Mouse (Mus musculus): ENCODE measurements at regions not wholly inside any gene's neighbourhood (a gene's known extent, or its start where the extent isn't known, plus 50 kb on each side); places are given as distances from the start of the nearest gene placed in this dataset.

DNA sequence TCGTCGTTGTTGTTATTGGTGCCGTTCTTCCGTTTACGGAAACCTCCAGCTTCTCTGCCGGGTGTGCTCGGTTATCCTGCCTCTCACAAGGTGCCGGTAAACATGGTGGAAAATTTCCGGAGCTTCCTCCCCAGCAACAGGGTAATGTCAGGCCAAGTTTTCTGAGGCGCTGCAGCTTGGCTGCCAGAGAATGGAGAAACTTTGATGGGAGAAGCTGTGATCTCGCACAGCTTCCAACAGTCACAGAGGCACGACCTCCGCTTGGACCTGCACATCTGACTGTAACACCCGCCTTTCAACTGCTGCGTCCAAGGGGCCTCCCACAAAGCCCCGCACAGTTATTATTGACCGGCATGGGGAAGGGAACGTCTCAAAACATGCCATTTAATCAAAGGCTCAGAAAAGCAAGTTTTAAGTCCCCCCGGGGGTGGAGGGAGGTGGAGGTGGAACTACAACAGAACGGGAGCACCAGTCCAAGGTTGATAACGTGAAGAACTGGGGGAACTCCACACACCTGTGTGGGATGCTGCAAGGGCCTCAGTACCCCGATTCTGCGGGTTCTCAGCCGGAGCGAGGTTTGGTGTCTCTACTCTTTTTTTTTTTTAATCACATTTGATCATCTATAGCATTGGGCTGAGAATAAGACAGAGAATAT is 299.1 kb downstream of the Vrk1 start:
- no peak for TF ChIP-seq GATA1 (IDR thresholded peaks at IDR 0.05; ENCODE audit: low read depth, low read length)
- TF ChIP-seq RAD21 (IDR thresholded peaks at IDR 0.05; ENCODE audit: low read depth, low read length), result no peak
- TF ChIP-seq ZNF384 (IDR thresholded peaks at IDR 0.05; ENCODE audit: low read depth, low read length), result no peak
- TF ChIP-seq MAFK (IDR thresholded peaks at IDR 0.05; ENCODE audit: borderline replicate concordance, low read depth, low read length), result no peak
- TF ChIP-seq GABPA (IDR thresholded peaks at IDR 0.05; ENCODE audit: low read depth, low read length), result no peak
- TF ChIP-seq USF1 (IDR thresholded peaks at IDR 0.05; ENCODE audit: low read depth, low read length), result no peak
- TF ChIP-seq HCFC1 (IDR thresholded peaks at IDR 0.05; ENCODE audit: low read depth, low read length), result no peak
- TF ChIP-seq E2F4 (IDR thresholded peaks at IDR 0.05; ENCODE audit: borderline replicate concordance, low read depth, low read length), result no peak
- TF ChIP-seq NRF1 (IDR thresholded peaks at IDR 0.05; ENCODE audit: insufficient read depth, low read depth, low read length, poor library complexity, severe bottlenecking), result no peak
- no peak for TF ChIP-seq RCOR1 (IDR thresholded peaks at IDR 0.05; ENCODE audit: low read depth, low read length)
- no peak for TF ChIP-seq MAX (IDR thresholded peaks at IDR 0.05; ENCODE audit: low read length)
- no peak for TF ChIP-seq USF2 (IDR thresholded peaks at IDR 0.05; ENCODE audit: borderline replicate concordance in 1 of 2, insufficient read depth in 1 of 2, low read depth in 1 of 2, low read length in 2 of 2)
- no peak for TF ChIP-seq NELFE (IDR thresholded peaks at IDR 0.05; ENCODE audit: low read depth, low read length)
- TF ChIP-seq POLR2AphosphoS5 (IDR thresholded peaks at IDR 0.05; ENCODE audit: borderline replicate concordance, low read depth, low read length), result no peak
- no peak for TF ChIP-seq MAZ (IDR thresholded peaks at IDR 0.05; ENCODE audit: low read depth, low read length)
- TF ChIP-seq MYB (IDR thresholded peaks at IDR 0.05; ENCODE audit: low read depth, low read length), result no peak
- no peak for TF ChIP-seq CHD2 (IDR thresholded peaks at IDR 0.05; ENCODE audit: low read length)
- TF ChIP-seq MXI1 (IDR thresholded peaks at IDR 0.05; ENCODE audit: low read depth, low read length), result no peak
- no peak for TF ChIP-seq TBP (IDR thresholded peaks at IDR 0.05; ENCODE audit: low read depth, low read length)
- TF ChIP-seq TCF12 (IDR thresholded peaks at IDR 0.05; ENCODE audit: low read depth, low read length), result no peak
- no peaks in the 10 kb centered on the region for H3K27me3 ChIP-seq (ENCODE audit: control insufficient read depth in 1 of 2, insufficient read depth in 2 of 2, low read length in 2 of 2)
- H3K9me3 ChIP-seq (replicated peaks; ENCODE audit: insufficient read depth, low read length), result no peaks in the 10 kb centered on the region
- no peak for DNase-seq (ENCODE audit: low read depth, low spot score)
- no peaks in the 10 kb centered on the region for H3K79me2 ChIP-seq (ENCODE audit: control insufficient read depth, insufficient read depth, low read length, poor library complexity)
- H3K27ac ChIP-seq (ENCODE audit: control insufficient read depth, low read depth, low read length), result no peak overlapping the region
- H3K9ac ChIP-seq (ENCODE audit: control insufficient read depth, low read depth, low read length, poor library complexity, severe bottlenecking), result no peak overlapping the region
- no peak overlapping the region for H3K4me3 ChIP-seq (ENCODE audit: control insufficient read depth in 1 of 2, insufficient read depth in 1 of 2, low read depth in 2 of 2, low read length in 2 of 2)
- no peaks in the 10 kb centered on the region for H3K4me1 ChIP-seq (ENCODE audit: control insufficient read depth in 1 of 2, insufficient read depth in 2 of 2, low read length in 2 of 2)
- no peaks in the 10 kb centered on the region for H3K36me3 ChIP-seq (ENCODE audit: control insufficient read depth in 1 of 2, insufficient read depth in 2 of 2, low read length in 2 of 2)

DNA sequence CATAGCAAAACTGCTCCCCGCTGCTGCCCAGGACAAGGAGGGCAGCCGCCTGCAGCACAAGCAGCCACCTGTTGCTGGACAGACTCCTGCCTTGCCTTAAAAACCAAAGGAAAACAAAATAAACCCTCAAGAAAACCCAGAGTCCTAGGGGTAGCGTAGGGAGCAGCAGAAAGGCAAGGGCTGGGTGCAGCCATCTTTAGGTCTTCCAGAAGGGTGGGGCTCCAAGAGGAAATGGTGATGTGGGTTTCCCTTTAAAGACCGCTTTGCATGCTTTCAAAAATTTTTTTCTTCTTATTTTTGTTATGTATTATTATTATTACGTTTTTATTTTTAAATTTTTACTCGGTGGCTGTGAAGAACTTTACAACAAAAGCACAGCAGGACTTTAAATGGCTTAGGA is 300.1 kb downstream of the Vrk1 start:
- Histone ChIP-seq H3K9ac (ENCODE audit: control insufficient read depth, low read depth, low read length, poor library complexity, severe bottlenecking) (no peak overlapping the region), H3K9me3 (replicated peaks; ENCODE audit: insufficient read depth, low read length) (no peaks in the 10 kb centered on the region), H3K4me3 (ENCODE audit: control insufficient read depth in 1 of 2, insufficient read depth in 1 of 2, low read depth in 2 of 2, low read length in 2 of 2) (no peak overlapping the region), H3K36me3 (ENCODE audit: control insufficient read depth in 1 of 2, insufficient read depth in 2 of 2, low read length in 2 of 2) (no peaks in the 10 kb centered on the region), H3K79me2 (ENCODE audit: control insufficient read depth, insufficient read depth, low read length, poor library complexity) (no peaks in the 10 kb centered on the region), H3K27ac (ENCODE audit: control insufficient read depth, low read depth, low read length) (no peak overlapping the region), H3K4me1 (ENCODE audit: control insufficient read depth in 1 of 2, insufficient read depth in 2 of 2, low read length in 2 of 2) (no peaks in the 10 kb centered on the region), H3K27me3 (ENCODE audit: control insufficient read depth in 1 of 2, insufficient read depth in 2 of 2, low read length in 2 of 2) (no peaks in the 10 kb centered on the region)
- no peak for DNase-seq (ENCODE audit: low read depth, low spot score)
- TF ChIP-seq POLR2AphosphoS2 (IDR thresholded peaks at IDR 0.05; ENCODE audit: low read length) (no peak), BHLHE40 (IDR thresholded peaks at IDR 0.05; ENCODE audit: borderline replicate concordance, low read depth, low read length) (no peak), ZKSCAN1 (IDR thresholded peaks at IDR 0.05; ENCODE audit: low read depth, low read length) (no peak), MYB (IDR thresholded peaks at IDR 0.05; ENCODE audit: low read depth, low read length) (no peak), TAL1 (IDR thresholded peaks at IDR 0.05; ENCODE audit: low read length) (no peak), E2F4 (IDR thresholded peaks at IDR 0.05; ENCODE audit: borderline replicate concordance, low read depth, low read length) (no peak), CTCF (IDR thresholded peaks at IDR 0.05 in 2 of 3, conservative IDR thresholded peaks at IDR 0.05 in 1 of 3; ENCODE audit: control insufficient read depth in 1 of 3, insufficient read depth in 1 of 3, low read depth in 2 of 3, low read length in 3 of 3, poor library complexity in 1 of 3, severe bottlenecking in 1 of 3) (no peak), MAZ (IDR thresholded peaks at IDR 0.05; ENCODE audit: low read depth, low read length) (no peak), NELFE (IDR thresholded peaks at IDR 0.05; ENCODE audit: low read depth, low read length) (no peak), UBTF (IDR thresholded peaks at IDR 0.05; ENCODE audit: borderline replicate concordance, insufficient read depth, low read depth, low read length) (no peak), JUND (IDR thresholded peaks at IDR 0.05; ENCODE audit: low read depth, low read length) (no peak), TBP (IDR thresholded peaks at IDR 0.05; ENCODE audit: low read depth, low read length) (no peak), POLR2AphosphoS5 (IDR thresholded peaks at IDR 0.05; ENCODE audit: borderline replicate concordance, low read depth, low read length) (no peak), POLR2A (IDR thresholded peaks at IDR 0.05; ENCODE audit: control insufficient read depth in 1 of 2, insufficient read depth in 1 of 2, low read depth in 1 of 2, low read length in 2 of 2, poor library complexity in 1 of 2) (no peak), ZNF384 (IDR thresholded peaks at IDR 0.05; ENCODE audit: low read depth, low read length) (no peak)
